Mouse (Mus musculus): ENCODE data around the gene Tef. TPM values are rescaled to one million over a fixed set of nuclear protein-coding genes. Genes with fewer than 3 reads are reported as not detected.

Tef gene
- total and polyA plus RNA-seq, 3 experiments, result 12.3 to 21.7 TPM; not detected in 1

GRCm38 (mm10) chr15:81758701-81759100 lies 43.5 kb upstream of the Tef start (continued):
- no peak for TF ChIP-seq NRF1 (IDR thresholded peaks at IDR 0.05; ENCODE audit: insufficient read depth, low read depth, low read length, poor library complexity, severe bottlenecking)

GRCm38 (mm10) chr15:81759542-81759941 lies 42.7 kb upstream of the Tef start:
- Histone ChIP-seq H3K9ac (ENCODE audit: control insufficient read depth, low read depth, low read length, poor library complexity, severe bottlenecking) (no peak overlapping the region), H3K4me3 (ENCODE audit: control insufficient read depth in 1 of 2, insufficient read depth in 1 of 2, low read depth in 2 of 2, low read length in 2 of 2) (no peak overlapping the region), H3K36me3 (ENCODE audit: control insufficient read depth in 1 of 2, insufficient read depth in 2 of 2, low read length in 2 of 2) (peaks cover 0 to 20% of the 10 kb centered on the region in 2 experiments; a peak in 2 of 4 replicates), H3K79me2 (ENCODE audit: control insufficient read depth, insufficient read depth, low read length, poor library complexity) (no peaks in the 10 kb centered on the region), H3K27ac (ENCODE audit: control insufficient read depth, low read depth, low read length) (peak overlapping the region; percentile 33; the same call in 1 of the 2 replicates), H3K4me1 (ENCODE audit: control insufficient read depth in 1 of 2, insufficient read depth in 2 of 2, low read length in 2 of 2) (peaks cover 12 to 15% of the 10 kb centered on the region in 2 experiments), H3K27me3 (ENCODE audit: control insufficient read depth in 1 of 2, insufficient read depth in 2 of 2, low read length in 2 of 2) (no peaks in the 10 kb centered on the region), H3K9me3 (replicated peaks; ENCODE audit: insufficient read depth, low read length) (no peaks in the 10 kb centered on the region)
- peak; percentile 37 for DNase-seq (ENCODE audit: low read depth, low spot score)
- TF ChIP-seq TBP (IDR thresholded peaks at IDR 0.05; ENCODE audit: low read depth, low read length) (no peak; the same call in 1 of the 2 replicates), TCF12 (IDR thresholded peaks at IDR 0.05; ENCODE audit: low read depth, low read length) (peak; percentile 52; the same call in 1 of the 2 replicates), SIN3A (IDR thresholded peaks at IDR 0.05; ENCODE audit: low read length) (peak; percentile 63), CTCF (IDR thresholded peaks at IDR 0.05 in 2 of 3, conservative IDR thresholded peaks at IDR 0.05 in 1 of 3; ENCODE audit: control insufficient read depth in 1 of 3, insufficient read depth in 1 of 3, low read depth in 2 of 3, low read length in 3 of 3, poor library complexity in 1 of 3, severe bottlenecking in 1 of 3) (no peak), MAZ (IDR thresholded peaks at IDR 0.05; ENCODE audit: low read depth, low read length) (no peak), ZNF384 (IDR thresholded peaks at IDR 0.05; ENCODE audit: low read depth, low read length) (peak; percentile 56), MAX (IDR thresholded peaks at IDR 0.05; ENCODE audit: low read length) (no peak), ELF1 (IDR thresholded peaks at IDR 0.05; ENCODE audit: low read depth, low read length) (no peak), MYB (IDR thresholded peaks at IDR 0.05; ENCODE audit: low read depth, low read length) (no peak), MAFK (IDR thresholded peaks at IDR 0.05; ENCODE audit: borderline replicate concordance, low read depth, low read length) (no peak), CHD2 (IDR thresholded peaks at IDR 0.05; ENCODE audit: low read length) (no peak), EP300 (IDR thresholded peaks at IDR 0.05; ENCODE audit: low read depth in 1 of 2, low read length in 2 of 2) (peak; percentile 65 to 74; a peak in 3 of 4 replicates), SMC3 (IDR thresholded peaks at IDR 0.05; ENCODE audit: low read depth, low read length) (no peak), CHD1 (IDR thresholded peaks at IDR 0.05; ENCODE audit: low read depth, low read length) (no peak), KAT2A (conservative IDR thresholded peaks at IDR 0.05; ENCODE audit: low read depth, low read length) (no peak), NRF1 (IDR thresholded peaks at IDR 0.05; ENCODE audit: insufficient read depth, low read depth, low read length, poor library complexity, severe bottlenecking) (0 out of 2 replicates have a peak, but pooled peaks have one; percentile 9), MYC (IDR thresholded peaks at IDR 0.05; ENCODE audit: low read depth, low read length) (no peak), TAL1 (IDR thresholded peaks at IDR 0.05; ENCODE audit: low read length) (no peak), ZMIZ1 (IDR thresholded peaks at IDR 0.05; ENCODE audit: low read depth, low read length) (no peak), MXI1 (IDR thresholded peaks at IDR 0.05; ENCODE audit: low read depth, low read length) (no peak), RCOR1 (IDR thresholded peaks at IDR 0.05; ENCODE audit: low read depth, low read length) (0 out of 2 replicates have a peak, but pooled peaks have one; percentile 25), POLR2AphosphoS5 (IDR thresholded peaks at IDR 0.05; ENCODE audit: borderline replicate concordance, low read depth, low read length) (no peak), USF1 (IDR thresholded peaks at IDR 0.05; ENCODE audit: low read depth, low read length) (no peak), GABPA (IDR thresholded peaks at IDR 0.05; ENCODE audit: low read depth, low read length) (no peak), GATA1 (IDR thresholded peaks at IDR 0.05; ENCODE audit: low read depth, low read length) (peak; percentile 78), NELFE (IDR thresholded peaks at IDR 0.05; ENCODE audit: low read depth, low read length) (no peak), RAD21 (IDR thresholded peaks at IDR 0.05; ENCODE audit: low read depth, low read length) (no peak)

Data from MEL (cell line).